ENCODE assay signal across 22 mouse cellular contexts in genomic region chr5:123191427-123191826, GRCm38 (mm10). TPM values are rescaled to one million over a fixed set of nuclear protein-coding genes. Genes with fewer than 3 reads are reported as not detected.
DNase-seq lines count a peak whose midpoint lies in the region; ATAC-seq and TF ChIP-seq lines count a peak whose summit lies in the region.
"Had no signal": no experiment of that assay in that cellular context is flagged by ENCODE, and none has a peak within 500 bp of the region (broad histone marks: within the 10 kb centered on the region; RNA-seq: fewer than 3 reads in every experiment).

No protein-coding gene starts in this region.

- WGBS in hindbrain, postnatal 0 days = 63% methylated on average over 6 of the region's 6 CpGs
- 78% methylated on average over 6 of the region's 6 CpGs for WGBS in hindbrain, embryonic 16.5 days
- WGBS in liver, embryonic 13.5 days (ENCODE audit: insufficient replicate concordance) = 38% methylated on average over 6 of the region's 6 CpGs
- 50% methylated on average over 6 of the region's 6 CpGs for WGBS in liver, embryonic 12.5 days (ENCODE audit: insufficient replicate concordance)

- H3K27me3 ChIP-seq in hindbrain, postnatal 0 days (ENCODE audit: insufficient read depth, low read length) = no peaks in the 10 kb centered on the region
- no peaks in the 10 kb centered on the region for H3K27me3 ChIP-seq in hindbrain, embryonic 16.5 days (replicated peaks; ENCODE audit: control insufficient read depth, insufficient read depth, low read length)
- H3K27me3 ChIP-seq in liver, embryonic 13.5 days = no peaks in the 10 kb centered on the region
- H3K27me3 ChIP-seq in liver, embryonic 12.5 days (replicated peaks) = 0 out of 2 replicates have a peak, but pooled peaks cover 5% of the 10 kb centered on the region
- H3K27me3 ChIP-seq: forebrain, embryonic 12.5 days; heart, embryonic 15.5 days; limb, embryonic 13.5 days; midbrain, embryonic 13.5 days; neural tube, embryonic 12.5 days had no signal

- no peak overlapping the region for H3K27ac ChIP-seq in hindbrain, postnatal 0 days
- no peak overlapping the region for H3K27ac ChIP-seq in hindbrain, embryonic 16.5 days (ENCODE audit: low read depth, low read length)
- peak overlapping the region; percentile 93 for H3K27ac ChIP-seq in liver, embryonic 13.5 days
- H3K27ac ChIP-seq in liver, embryonic 12.5 days = no peak overlapping the region
- H3K27ac ChIP-seq: forebrain, embryonic 12.5 days; gastrocnemius, adult 2 months; heart, embryonic 15.5 days; limb, embryonic 13.5 days; midbrain, embryonic 13.5 days; neural tube, embryonic 12.5 days; stomach, postnatal 0 days had no signal

- H3K4me3 ChIP-seq in hindbrain, postnatal 0 days (ENCODE audit: low read length) = no peak overlapping the region
- no peak overlapping the region for H3K4me3 ChIP-seq in hindbrain, embryonic 16.5 days (ENCODE audit: low read length)
- H3K4me3 ChIP-seq in liver, embryonic 13.5 days (replicated peaks) = no peak overlapping the region
- no peak overlapping the region for H3K4me3 ChIP-seq in liver, embryonic 12.5 days
- H3K4me3 ChIP-seq: forebrain, embryonic 12.5 days; gastrocnemius, adult 2 months; heart, embryonic 15.5 days; limb, embryonic 13.5 days; midbrain, embryonic 13.5 days; neural tube, embryonic 12.5 days had no signal

- peak; percentile 16 for DNase-seq in hindbrain, postnatal 0 days (ENCODE audit: low spot score)
- DNase-seq in liver, embryonic 13.5 days = no peak
- DNase-seq in urinary bladder, adult 2 months (ENCODE audit: low spot score) = no peak
- DNase-seq in left cerebral cortex, adult 8-10 months (ENCODE audit: low spot score in 2 of 2) = no peak
- DNase-seq: adrenal gland, postnatal 10 days; B cell, adult 2 months; gastrocnemius, adult 2 months had no signal

- ATAC-seq in hindbrain, postnatal 0 days = no peak
- ATAC-seq in hindbrain, embryonic 16.5 days = no peak
- ATAC-seq in liver, embryonic 13.5 days (ENCODE audit: low read depth) = no peak
- no peak for ATAC-seq in liver, embryonic 12.5 days
- ATAC-seq in erythroid progenitor cell, adult 5-6 weeks (replicated peaks; ENCODE audit: low FRiP score, poor library complexity, severe bottlenecking) = peak; percentile 47
- 0 out of 2 replicates have a peak, but pooled peaks have one; percentile 22 for ATAC-seq in megakaryocyte progenitor cell, adult 5-6 weeks (replicated peaks; ENCODE audit: poor library complexity)
- ATAC-seq: midbrain, embryonic 13.5 days had no signal

- no peak overlapping the region for H3K4me2 ChIP-seq in hindbrain, postnatal 0 days (ENCODE audit: low read depth, low read length)
- no peak overlapping the region for H3K4me2 ChIP-seq in hindbrain, embryonic 16.5 days (ENCODE audit: low read length)
- no peak overlapping the region for H3K4me2 ChIP-seq in liver, embryonic 13.5 days
- no peak overlapping the region for H3K4me2 ChIP-seq in liver, embryonic 12.5 days
- H3K4me2 ChIP-seq: forebrain, embryonic 12.5 days; heart, embryonic 15.5 days; limb, embryonic 13.5 days; midbrain, embryonic 13.5 days; neural tube, embryonic 12.5 days had no signal

- H3K4me1 ChIP-seq in hindbrain, postnatal 0 days (ENCODE audit: insufficient read depth, low read length) = peaks cover 4% of the 10 kb centered on the region; the same call in 1 of the 2 replicates
- no peaks in the 10 kb centered on the region; the same call in 1 of the 2 replicates for H3K4me1 ChIP-seq in hindbrain, embryonic 16.5 days (ENCODE audit: control insufficient read depth, insufficient read depth, low read depth, low read length)
- H3K4me1 ChIP-seq in liver, embryonic 13.5 days (replicated peaks) = peaks cover 55% of the 10 kb centered on the region
- peaks cover 54% of the 10 kb centered on the region for H3K4me1 ChIP-seq in liver, embryonic 12.5 days
- H3K4me1 ChIP-seq: forebrain, embryonic 12.5 days; limb, embryonic 13.5 days; neural tube, embryonic 12.5 days had no signal

- H3K9ac ChIP-seq in hindbrain, postnatal 0 days (replicated peaks; ENCODE audit: low read length) = no peak overlapping the region
- H3K9ac ChIP-seq in hindbrain, embryonic 16.5 days (ENCODE audit: low read depth, low read length) = no peak overlapping the region
- no peak overlapping the region for H3K9ac ChIP-seq in liver, embryonic 13.5 days
- no peak overlapping the region for H3K9ac ChIP-seq in liver, embryonic 12.5 days
- H3K9ac ChIP-seq: forebrain, embryonic 12.5 days; heart, embryonic 15.5 days; limb, embryonic 13.5 days; midbrain, embryonic 13.5 days; neural tube, embryonic 12.5 days had no signal

- H3K36me3 ChIP-seq in hindbrain, postnatal 0 days (ENCODE audit: insufficient read depth, low read length) = no peaks in the 10 kb centered on the region
- no peaks in the 10 kb centered on the region for H3K36me3 ChIP-seq in hindbrain, embryonic 16.5 days (ENCODE audit: control insufficient read depth, insufficient read depth, low read length)
- no peaks in the 10 kb centered on the region for H3K36me3 ChIP-seq in liver, embryonic 13.5 days
- H3K36me3 ChIP-seq in liver, embryonic 12.5 days = no peaks in the 10 kb centered on the region
- H3K36me3 ChIP-seq: forebrain, embryonic 12.5 days; heart, embryonic 15.5 days; limb, embryonic 13.5 days; midbrain, embryonic 13.5 days; neural tube, embryonic 12.5 days had no signal

- TF ChIP-seq CTCF in hindbrain, postnatal 0 days (IDR thresholded peaks at IDR 0.05; ENCODE audit: low read depth) = no peak

- no peaks in the 10 kb centered on the region for H3K9me3 ChIP-seq in hindbrain, postnatal 0 days (ENCODE audit: low read length)
- H3K9me3 ChIP-seq in hindbrain, embryonic 16.5 days (ENCODE audit: control insufficient read depth, low read length) = no peaks in the 10 kb centered on the region
- no peaks in the 10 kb centered on the region for H3K9me3 ChIP-seq in liver, embryonic 13.5 days (replicated peaks)
- H3K9me3 ChIP-seq in liver, embryonic 12.5 days (replicated peaks) = no peaks in the 10 kb centered on the region
- H3K9me3 ChIP-seq: forebrain, embryonic 12.5 days; heart, embryonic 15.5 days; limb, embryonic 13.5 days; midbrain, embryonic 13.5 days; neural tube, embryonic 12.5 days had no signal

RNA-seq across cellular contexts. Expression of gene Hpd, which starts 8.9 kb away (rescaled TPM):
- total RNA-seq in hindbrain, postnatal 0 days (2014; rRNA removed) = not detected in 2 replicates
- not detected in 2 replicates for polyA plus RNA-seq in hindbrain, postnatal 0 days (2015; fragmentation: Nextera tagmentation; extraction: Ambion mirVana)
- not detected in 2 replicates for polyA plus RNA-seq in hindbrain, embryonic 16.5 days (2015; fragmentation: Nextera tagmentation; extraction: Ambion mirVana)
- 12.4 and 15.2 TPM in 2 replicates for polyA plus RNA-seq in liver, embryonic 13.5 days (2015; fragmentation: Nextera tagmentation; extraction: Ambion mirVana)
- polyA plus RNA-seq in liver, embryonic 12.5 days (2016; fragmentation: Nextera tagmentation; extraction: Ambion mirVana) = 5.9 and 6.1 TPM in 2 replicates
- total RNA-seq in erythroid progenitor cell, adult 5-6 weeks (2015; ENCODE audit: low replicate concordance) = not detected in 2 replicates
- not detected in 2 replicates for total RNA-seq in erythroid progenitor cell, adult 5-6 weeks (2017; ENCODE audit: low replicate concordance)
- not detected in 2 replicates for total RNA-seq in megakaryocyte progenitor cell, adult 5-6 weeks (2015)
- total RNA-seq in megakaryocyte progenitor cell, adult 5-6 weeks (2017) = not detected in 2 replicates
- 0.27 and 0.45 TPM in 2 replicates for polyA plus RNA-seq in urinary bladder, adult 2 months (2012; rRNA removed)
- total RNA-seq in left cerebral cortex, adult 8-10 months (2022) = not detected
- total RNA-seq: gastrocnemius, adult 2 months; granulocyte monocyte progenitor cell, adult 5-6 weeks; hematopoietic stem cell, adult 5-6 weeks; left cerebral cortex, postnatal 10 days had no signal
- polyA plus RNA-seq: brain, embryonic 14.5 days; forebrain, embryonic 12.5 days; heart, embryonic 15.5 days; limb, embryonic 13.5 days; midbrain, embryonic 13.5 days; neural tube, embryonic 12.5 days; thymus, postnatal 0 days had no signal

RNA-seq across cellular contexts. Expression of gene Psmd9, which starts 22.2 kb away (rescaled TPM):
- total RNA-seq in hindbrain, postnatal 0 days (2014; rRNA removed) = 28.5 and 30.8 TPM in 2 replicates
- 86.1 and 87.2 TPM in 2 replicates for polyA plus RNA-seq in hindbrain, postnatal 0 days (2015; fragmentation: Nextera tagmentation; extraction: Ambion mirVana)
- 77.2 and 89.4 TPM in 2 replicates for polyA plus RNA-seq in hindbrain, embryonic 16.5 days (2015; fragmentation: Nextera tagmentation; extraction: Ambion mirVana)
- 76.0 and 76.3 TPM in 2 replicates for polyA plus RNA-seq in liver, embryonic 13.5 days (2015; fragmentation: Nextera tagmentation; extraction: Ambion mirVana)
- polyA plus RNA-seq in liver, embryonic 12.5 days (2016; fragmentation: Nextera tagmentation; extraction: Ambion mirVana) = 77.4 and 77.8 TPM in 2 replicates
- total RNA-seq in erythroid progenitor cell, adult 5-6 weeks (2015; ENCODE audit: low replicate concordance) = 27.2 and 48.7 TPM in 2 replicates
- 52.2 and 63.8 TPM in 2 replicates for total RNA-seq in erythroid progenitor cell, adult 5-6 weeks (2017; ENCODE audit: low replicate concordance)
- 22.3 and 23.9 TPM in 2 replicates for total RNA-seq in megakaryocyte progenitor cell, adult 5-6 weeks (2015)
- total RNA-seq in megakaryocyte progenitor cell, adult 5-6 weeks (2017) = 15.2 and 19.4 TPM in 2 replicates
- 24.8 and 26.7 TPM in 2 replicates for polyA plus RNA-seq in urinary bladder, adult 2 months (2012; rRNA removed)
- total RNA-seq in left cerebral cortex, adult 8-10 months (2022) = 10 to 100 TPM; 24.3 to 36.7 (median 27.7) TPM

RNA-seq across cellular contexts. Expression of gene Setd1b, which starts 49.4 kb away (rescaled TPM):
- total RNA-seq in hindbrain, postnatal 0 days (2014; rRNA removed) = 4.8 TPM in 2 replicates
- polyA plus RNA-seq in hindbrain, postnatal 0 days (2015; fragmentation: Nextera tagmentation; extraction: Ambion mirVana) = 7.1 and 7.2 TPM in 2 replicates
- 9.5 and 9.8 TPM in 2 replicates for polyA plus RNA-seq in hindbrain, embryonic 16.5 days (2015; fragmentation: Nextera tagmentation; extraction: Ambion mirVana)
- polyA plus RNA-seq in liver, embryonic 13.5 days (2015; fragmentation: Nextera tagmentation; extraction: Ambion mirVana) = 3.4 and 3.8 TPM in 2 replicates
- polyA plus RNA-seq in liver, embryonic 12.5 days (2016; fragmentation: Nextera tagmentation; extraction: Ambion mirVana) = 6.0 and 6.1 TPM in 2 replicates
- total RNA-seq in erythroid progenitor cell, adult 5-6 weeks (2015; ENCODE audit: low replicate concordance) = 29.8 and 41.8 TPM in 2 replicates
- 20.2 and 23.0 TPM in 2 replicates for total RNA-seq in erythroid progenitor cell, adult 5-6 weeks (2017; ENCODE audit: low replicate concordance)
- 27.5 and 28.3 TPM in 2 replicates for total RNA-seq in megakaryocyte progenitor cell, adult 5-6 weeks (2015)
- total RNA-seq in megakaryocyte progenitor cell, adult 5-6 weeks (2017) = 1.9 and 3.1 TPM in 2 replicates
- polyA plus RNA-seq in urinary bladder, adult 2 months (2012; rRNA removed) = 3.1 and 10.4 TPM in 2 replicates
- total RNA-seq in left cerebral cortex, adult 8-10 months (2022) = 10 to 100 TPM; 29.3 to 35.8 (median 32.5) TPM

RNA-seq across cellular contexts. Expression of gene Rhof, which starts 58.9 kb away (rescaled TPM):
- 43.5 and 44.4 TPM in 2 replicates for total RNA-seq in hindbrain, postnatal 0 days (2014; rRNA removed)
- polyA plus RNA-seq in hindbrain, postnatal 0 days (2015; fragmentation: Nextera tagmentation; extraction: Ambion mirVana) = 36.6 and 36.8 TPM in 2 replicates
- polyA plus RNA-seq in hindbrain, embryonic 16.5 days (2015; fragmentation: Nextera tagmentation; extraction: Ambion mirVana) = 26.6 and 29.7 TPM in 2 replicates
- 2.5 and 3.4 TPM in 2 replicates for polyA plus RNA-seq in liver, embryonic 13.5 days (2015; fragmentation: Nextera tagmentation; extraction: Ambion mirVana)
- 3.9 and 4.8 TPM in 2 replicates for polyA plus RNA-seq in liver, embryonic 12.5 days (2016; fragmentation: Nextera tagmentation; extraction: Ambion mirVana)
- 1.7 and 3.2 TPM in 2 replicates for total RNA-seq in erythroid progenitor cell, adult 5-6 weeks (2015; ENCODE audit: low replicate concordance)
- 1.4 and 7.7 TPM in 2 replicates for total RNA-seq in erythroid progenitor cell, adult 5-6 weeks (2017; ENCODE audit: low replicate concordance)
- total RNA-seq in megakaryocyte progenitor cell, adult 5-6 weeks (2015) = 0.42 and 1.0 TPM in 2 replicates
- 0.54 and 1.1 TPM in 2 replicates for total RNA-seq in megakaryocyte progenitor cell, adult 5-6 weeks (2017)
- polyA plus RNA-seq in urinary bladder, adult 2 months (2012; rRNA removed) = 1.6 and 1.8 TPM in 2 replicates
- 10 to 100 TPM; 47.7 to 50.4 (median 48.3) TPM for total RNA-seq in left cerebral cortex, adult 8-10 months (2022)

Comparison
In these comparisons a context has a peak if more than half of its experiments do, and no peak if none do; other contexts are left out.
1. ATAC-seq: peak in erythroid progenitor cell, adult 5-6 weeks (single experiment) and megakaryocyte progenitor cell, adult 5-6 weeks (single experiment); none in hindbrain, postnatal 0 days (single experiment), hindbrain, embryonic 16.5 days (single experiment), liver, embryonic 13.5 days (single experiment) and liver, embryonic 12.5 days (single experiment).